In genomic region chr9:56727703-56728684, GRCm38 (mm10) we compare ENCODE assay signal across 7 mouse cellular contexts.
DNase-seq lines count a peak whose midpoint lies in the region; ATAC-seq and TF ChIP-seq lines count a peak whose summit lies in the region.

No protein-coding gene starts in this region.

- no peaks in the 10 kb centered on the region for H3K27me3 ChIP-seq in embryonic facial prominence, embryonic 14.5 days (replicated peaks; ENCODE audit: control insufficient read depth, insufficient read depth, low read length)
- no peaks in the 10 kb centered on the region for H3K27me3 ChIP-seq in stomach, postnatal 0 days (ENCODE audit: control insufficient read depth, insufficient read depth, low read length)

- no peak overlapping the region for H3K9ac ChIP-seq in embryonic facial prominence, embryonic 14.5 days (ENCODE audit: low read depth, low read length)
- H3K9ac ChIP-seq in stomach, postnatal 0 days (ENCODE audit: low read length): no peak overlapping the region

- no peak overlapping the region for H3K4me2 ChIP-seq in embryonic facial prominence, embryonic 14.5 days (ENCODE audit: low read depth, low read length)
- H3K4me2 ChIP-seq in stomach, postnatal 0 days (replicated peaks; ENCODE audit: low read depth): no peak overlapping the region

- TF ChIP-seq CTCF in stomach, postnatal 0 days (IDR thresholded peaks at IDR 0.05; ENCODE audit: low read depth): no peak

- H3K36me3 ChIP-seq in embryonic facial prominence, embryonic 14.5 days (ENCODE audit: control insufficient read depth, insufficient read depth, low read length): no peaks in the 10 kb centered on the region
- no peaks in the 10 kb centered on the region for H3K36me3 ChIP-seq in stomach, postnatal 0 days (ENCODE audit: control insufficient read depth, insufficient read depth, low read length)

- TF ChIP-seq EP300 in stomach, postnatal 0 days (optimal IDR thresholded peaks at IDR 0.05): no peak

- peaks cover 8% of the 10 kb centered on the region; the same call in 1 of the 2 replicates for H3K4me1 ChIP-seq in embryonic facial prominence, embryonic 14.5 days (ENCODE audit: control insufficient read depth, insufficient read depth, low read length)
- no peaks in the 10 kb centered on the region for H3K4me1 ChIP-seq in stomach, postnatal 0 days (replicated peaks; ENCODE audit: control insufficient read depth, insufficient read depth)

- WGBS in embryonic facial prominence, embryonic 14.5 days: 39% methylated on average over 15 of the region's 15 CpGs
- 40% methylated on average over 15 of the region's 15 CpGs for WGBS in stomach, postnatal 0 days

- DNase-seq in lung, postnatal 25 days (ENCODE audit: low spot score): peak; percentile 6
- no peak for DNase-seq in lung, postnatal 14 days
- peak; percentile 67 for DNase-seq in embryonic facial prominence, embryonic 14.5 days (ENCODE audit: low spot score)
- DNase-seq in heart, postnatal 4 days: peak; percentile 64
- peak; percentile 59 to 68 for DNase-seq in left cerebral cortex, postnatal 25 days (ENCODE audit: low spot score in 2 of 2)
- DNase-seq in stomach, postnatal 0 days (ENCODE audit: low spot score): peak; percentile 40
- no peak for DNase-seq in urinary bladder, postnatal 25 days (ENCODE audit: low spot score)

- H3K27ac ChIP-seq in embryonic facial prominence, embryonic 14.5 days (replicated peaks; ENCODE audit: low read depth, low read length): no peak overlapping the region
- no peak overlapping the region for H3K27ac ChIP-seq in stomach, postnatal 0 days (replicated peaks)

- H3K9me3 ChIP-seq in embryonic facial prominence, embryonic 14.5 days (ENCODE audit: control insufficient read depth, low read length): no peaks in the 10 kb centered on the region
- no peaks in the 10 kb centered on the region for H3K9me3 ChIP-seq in stomach, postnatal 0 days (ENCODE audit: control insufficient read depth, low read length)

- H3K4me3 ChIP-seq in embryonic facial prominence, embryonic 14.5 days (ENCODE audit: low read depth, low read length): no peak overlapping the region
- no peak overlapping the region for H3K4me3 ChIP-seq in stomach, postnatal 0 days (ENCODE audit: low read depth, low read length)

- peak; percentile 55; the same call in 1 of the 2 replicates for ATAC-seq in embryonic facial prominence, embryonic 14.5 days (ENCODE audit: low read depth)
- ATAC-seq in stomach, postnatal 0 days (ENCODE audit: low FRiP score, low TSS enrichment): no peak

- intact Hi-C loops in left cerebral cortex, postnatal 25 days (cut with DNase I): loop anchor here (2.0 kb wide), 1 partner anchor 71 kb away; no protein-coding TSS in a partner anchor

Comparison
In these comparisons a context has a peak if more than half of its experiments do, and no peak if none do; other contexts are left out.
1. DNase-seq: peak in lung, postnatal 25 days (single experiment), embryonic facial prominence, embryonic 14.5 days (single experiment), heart, postnatal 4 days (single experiment), left cerebral cortex, postnatal 25 days (2 of 2) and stomach, postnatal 0 days (single experiment); none in lung, postnatal 14 days (single experiment) and urinary bladder, postnatal 25 days (single experiment).